Mouse (Mus musculus) neural tube, embryonic 14.5 days (tissue): Measurements from ENCODE around the gene 4930404H24Rik. TPM values are rescaled to one million over a fixed set of nuclear protein-coding genes. Genes with fewer than 3 reads are reported as not detected.

Experiments
- ATAC-seq: fragments of 200-750 bp; cut with Nextera tagmentation; 2 replicates; pipeline ENCODE4 v1.8.0; 2017; ENCODE audit warnings: low read depth, mild to moderate bottlenecking, moderate TSS enrichment, moderate library complexity
- H3K27ac ChIP-seq: fragments of 300-500 bp; sonication (generic); 2 replicates; pipeline ENCODE4 v1.5.1; 2014; ENCODE audit warnings: low read depth, mild to moderate bottlenecking, control low read depth, low read length, moderate library complexity, mixed read lengths
- H3K27me3 ChIP-seq: fragments of 300-500 bp; sonication (generic); 2 replicates; pipeline ENCODE4 v1.6.1; 2014; ENCODE audit warnings: low read length; ENCODE audit not compliant: control insufficient read depth, insufficient read depth
- H3K36me3 ChIP-seq: fragments of 300-500 bp; sonication (generic); 2 replicates; pipeline ENCODE4 v1.6.1; 2014; ENCODE audit warnings: low read length, mixed read lengths; ENCODE audit not compliant: control insufficient read depth, insufficient read depth
- H3K4me1 ChIP-seq: fragments of 300-500 bp; sonication (generic); 2 replicates; pipeline ENCODE4 v1.6.1; 2014; ENCODE audit warnings: low read length; ENCODE audit not compliant: control insufficient read depth, insufficient read depth
- H3K4me2 ChIP-seq: fragments of 300-500 bp; sonication (generic); 2 replicates; pipeline ENCODE4 v1.6.1; 2014; ENCODE audit warnings: mild to moderate bottlenecking, low read depth, low read length, control low read depth
- H3K4me3 ChIP-seq: fragments of 300-500 bp; sonication (generic); 2 replicates; pipeline ENCODE4 v1.5.1; 2014; ENCODE audit warnings: low read depth, low read length, control low read depth, mixed read lengths
- H3K9ac ChIP-seq: fragments of 300-500 bp; sonication (generic); replicated peaks from 2 replicates; pipeline ENCODE4 v1.6.1; 2014; ENCODE audit warnings: low read depth, mild to moderate bottlenecking, control low read depth, low read length, mixed read lengths
- H3K9me3 ChIP-seq: fragments of 300-500 bp; sonication (generic); 2 replicates; pipeline ENCODE4 v1.6.1; 2016; ENCODE audit warnings: low read length; ENCODE audit not compliant: control insufficient read depth
- WGBS: fragments of 180-500 bp; shearing (Covaris S2); extraction: QIAGEN DNeasy Blood & Tissue Kit; methylation state at CpG from one replicate; pipeline ENCODE4 v1.1.7; 2014; 5-methylcytosine and 5-hydroxymethylcytosine counted together
- polyA plus RNA-seq: library from polyadenylated mRNA; unstranded; fragments of >200 nt; fragmentation: Nextera tagmentation; extraction: Ambion mirVana; gene quantifications from 2 replicates; pipeline ENCODE4 v1.2.1, GENCODE M21; 2014

4930404H24Rik gene
- polyA plus RNA-seq, 1 experiment from 2014 or later = not detected

DNA sequence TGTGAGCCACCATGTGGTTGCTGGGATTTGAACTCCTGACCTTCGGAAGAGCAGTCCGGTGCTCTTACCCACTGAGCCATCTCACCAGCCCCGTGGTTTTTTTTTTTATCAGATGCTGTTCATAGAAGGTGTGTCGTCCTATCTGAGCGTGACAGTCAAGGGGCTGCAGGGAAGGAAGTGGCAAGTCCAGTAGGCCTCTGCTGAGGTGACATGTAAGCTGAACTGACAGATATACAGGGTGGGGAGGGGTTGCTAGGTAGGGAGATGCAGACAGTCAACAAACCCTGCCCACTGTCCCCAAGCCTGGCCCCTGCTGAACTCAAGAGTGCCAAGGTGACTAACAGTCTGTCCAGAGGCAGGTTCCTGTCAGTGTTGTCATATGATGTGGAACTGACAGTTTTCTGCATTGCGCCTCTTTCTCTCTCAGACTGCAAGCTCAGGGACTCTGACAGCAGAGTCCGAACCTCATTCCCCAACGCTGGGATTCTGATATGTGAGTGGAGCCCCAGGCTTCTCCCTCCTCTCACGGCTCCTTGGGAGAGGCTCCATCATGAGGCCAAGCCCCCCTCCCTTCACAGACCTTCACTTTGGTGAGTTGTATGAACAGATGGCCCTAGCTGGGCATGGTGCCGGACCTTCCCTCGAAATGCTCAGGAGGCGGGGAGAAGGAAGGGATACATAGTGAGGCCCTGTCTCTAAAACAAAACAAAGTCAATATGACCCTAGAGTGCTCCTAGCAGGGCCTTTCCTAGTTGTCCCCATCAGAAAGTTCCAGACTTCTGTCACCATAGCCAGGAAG lies 38.4 kb upstream of the 4930404H24Rik start:
- Histone ChIP-seq H3K9ac (no peak overlapping the region), H3K27me3 (no peaks in the 10 kb centered on the region), H3K27ac (no peak overlapping the region), H3K36me3 (no peaks in the 10 kb centered on the region), H3K4me1 (peaks cover 13% of the 10 kb centered on the region; the same call in 1 of the 2 replicates), H3K4me2 (no peak overlapping the region), H3K9me3 (no peaks in the 10 kb centered on the region), H3K4me3 (no peak overlapping the region)
- ATAC-seq = no peak
- 75% methylated on average over 12 of the region's 12 CpGs for WGBS

DNA sequence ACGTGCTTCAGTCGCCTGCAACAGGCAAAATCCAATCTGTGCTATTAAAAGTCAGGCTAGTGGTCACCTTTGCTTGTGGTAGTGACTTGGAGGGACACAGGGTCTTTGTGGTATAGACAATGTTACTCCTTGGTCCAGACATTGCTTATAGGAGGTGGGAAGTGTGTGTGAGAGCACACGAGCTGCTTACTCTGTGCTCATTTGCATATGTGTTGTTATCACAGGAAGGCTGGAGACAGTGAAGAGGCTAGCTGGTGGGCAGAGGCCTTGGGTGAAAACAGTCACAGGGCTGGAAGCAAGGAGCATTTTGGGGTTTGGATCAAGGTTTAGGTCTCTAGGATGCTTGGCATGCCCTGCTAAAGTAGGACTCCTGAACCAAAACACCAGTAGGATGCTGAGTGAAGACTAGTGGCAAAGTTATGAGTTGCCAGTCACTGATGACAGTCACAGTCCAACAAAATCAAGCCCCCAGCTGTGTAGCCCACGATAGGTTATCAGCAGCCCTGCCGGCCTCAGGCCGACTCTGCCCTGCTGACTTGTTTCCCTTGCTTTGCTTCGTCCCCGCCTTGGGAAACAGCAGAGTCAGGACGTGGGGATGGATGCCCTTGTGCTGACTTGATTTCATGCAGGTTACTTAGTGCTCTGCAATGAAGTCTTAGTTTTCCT lies 37.6 kb upstream of the 4930404H24Rik start:
- H3K36me3 ChIP-seq = no peaks in the 10 kb centered on the region
- no peak overlapping the region for H3K4me2 ChIP-seq
- no peak overlapping the region for H3K27ac ChIP-seq
- 61% methylated on average over 9 of the region's 9 CpGs for WGBS
- H3K9ac ChIP-seq = no peak overlapping the region
- peaks cover 13% of the 10 kb centered on the region; the same call in 1 of the 2 replicates for H3K4me1 ChIP-seq
- no peaks in the 10 kb centered on the region for H3K9me3 ChIP-seq
- no peak overlapping the region for H3K4me3 ChIP-seq
- no peaks in the 10 kb centered on the region for H3K27me3 ChIP-seq
- ATAC-seq = no peak

DNA sequence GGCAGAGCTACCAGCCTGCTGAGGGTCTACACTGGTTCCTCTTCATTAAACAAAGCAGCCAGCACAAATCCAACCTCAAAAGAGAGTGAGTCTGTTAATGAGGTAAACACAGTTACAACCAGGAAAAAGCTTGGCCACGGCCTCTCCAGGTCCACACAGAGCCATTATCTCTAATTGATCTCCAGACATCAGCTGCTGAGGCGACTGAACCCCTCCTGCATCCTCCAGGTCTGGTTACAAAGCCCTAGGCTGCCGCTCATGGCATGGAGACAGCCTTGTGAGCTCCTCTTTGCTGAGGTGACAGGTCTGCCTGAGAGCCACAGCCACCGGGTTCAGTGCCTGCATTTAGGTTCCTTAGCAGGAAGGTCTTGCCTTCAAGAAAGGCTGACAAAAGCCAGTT lies 35.1 kb upstream of the 4930404H24Rik start:
- H3K9ac ChIP-seq = no peak overlapping the region
- H3K9me3 ChIP-seq = no peaks in the 10 kb centered on the region
- no peak overlapping the region for H3K4me3 ChIP-seq
- no peaks in the 10 kb centered on the region for H3K36me3 ChIP-seq
- ATAC-seq = peak; percentile 33; the same call in 1 of the 2 replicates
- no peaks in the 10 kb centered on the region for H3K27me3 ChIP-seq
- 20% methylated on average over 4 of the region's 4 CpGs for WGBS
- peak overlapping the region; percentile 60 for H3K27ac ChIP-seq
- peaks cover 13% of the 10 kb centered on the region; the same call in 1 of the 2 replicates for H3K4me1 ChIP-seq
- no peak overlapping the region for H3K4me2 ChIP-seq

DNA sequence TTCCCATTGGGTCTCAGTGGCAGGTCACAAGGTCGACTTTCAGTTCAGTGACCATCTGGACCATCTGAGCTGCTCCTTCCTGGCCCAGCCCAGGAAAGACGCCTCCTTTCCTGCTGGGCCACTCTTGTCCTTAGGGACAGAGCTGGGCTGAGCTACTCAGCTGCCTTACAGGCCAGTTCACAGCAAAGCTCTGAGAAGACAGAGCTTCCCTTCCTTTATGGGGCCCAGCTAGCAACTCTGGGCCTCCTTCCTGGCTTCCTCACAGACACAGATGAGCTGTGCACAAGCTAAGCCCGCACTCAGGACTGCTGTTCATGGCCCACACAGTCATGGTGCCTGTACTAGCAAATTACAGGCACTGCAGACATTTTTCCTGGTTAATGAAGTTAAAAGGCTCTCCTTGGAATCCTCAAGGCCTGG lies 34.6 kb upstream of the 4930404H24Rik start:
- H3K4me2 ChIP-seq = no peak overlapping the region
- H3K9ac ChIP-seq = no peak overlapping the region
- H3K9me3 ChIP-seq = no peaks in the 10 kb centered on the region
- ATAC-seq = no peak
- 33% methylated on average over 3 of the region's 3 CpGs for WGBS
- no peak overlapping the region for H3K4me3 ChIP-seq
- no peaks in the 10 kb centered on the region for H3K27me3 ChIP-seq
- H3K36me3 ChIP-seq = no peaks in the 10 kb centered on the region
- H3K4me1 ChIP-seq = peaks cover 13% of the 10 kb centered on the region; the same call in 1 of the 2 replicates
- H3K27ac ChIP-seq = peak overlapping the region; percentile 60

DNA sequence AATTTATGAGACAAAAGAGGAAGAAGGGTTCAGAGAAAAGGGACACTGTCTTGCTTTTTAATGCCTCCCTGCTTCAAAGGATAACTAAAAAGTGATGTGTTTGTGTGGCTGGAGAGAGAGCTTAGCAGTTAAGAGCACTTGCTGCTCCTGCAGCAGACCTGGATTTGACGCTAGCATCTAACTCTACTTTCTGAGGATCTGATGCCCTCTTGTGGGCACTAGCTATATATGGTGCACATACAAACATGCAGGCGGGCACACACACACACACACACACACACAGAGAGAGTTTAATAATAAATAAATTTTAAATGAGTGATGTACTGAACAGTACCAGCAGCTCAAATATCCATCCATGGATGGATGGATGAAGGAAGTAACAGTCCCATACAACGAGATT lies 29.3 kb upstream of the 4930404H24Rik start:
- H3K9ac ChIP-seq = no peak overlapping the region
- 75% methylated on average over 3 of the region's 3 CpGs for WGBS
- no peak overlapping the region for H3K27ac ChIP-seq
- ATAC-seq = no peak
- no peaks in the 10 kb centered on the region for H3K36me3 ChIP-seq
- H3K9me3 ChIP-seq = no peaks in the 10 kb centered on the region
- H3K4me1 ChIP-seq = peaks cover under 1% of the 10 kb centered on the region; the same call in 1 of the 2 replicates
- no peak overlapping the region for H3K4me2 ChIP-seq
- no peaks in the 10 kb centered on the region for H3K27me3 ChIP-seq
- H3K4me3 ChIP-seq = no peak overlapping the region

DNA sequence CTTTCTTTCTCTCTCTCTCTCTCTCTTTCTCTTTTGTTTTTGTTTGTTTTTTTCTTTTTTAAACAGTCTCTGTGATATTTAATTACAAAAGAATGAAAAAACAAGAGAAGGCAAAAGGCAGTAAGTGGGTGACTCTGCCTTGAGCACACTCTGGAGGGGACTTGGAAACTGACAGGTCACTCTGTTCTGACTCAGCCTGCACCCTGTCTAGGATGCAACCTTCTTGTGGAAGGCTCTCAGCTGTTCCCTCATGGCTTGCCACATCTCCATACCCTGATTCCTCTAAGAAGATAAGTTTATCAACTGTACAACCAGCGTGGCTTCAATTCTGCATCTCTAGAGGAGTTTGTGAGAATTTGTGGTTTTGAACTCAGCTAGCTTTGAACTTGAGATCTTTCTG lies 25.2 kb upstream of the 4930404H24Rik start:
- no peaks in the 10 kb centered on the region for H3K27me3 ChIP-seq
- H3K9ac ChIP-seq = no peak overlapping the region
- no peak overlapping the region for H3K4me2 ChIP-seq
- H3K4me1 ChIP-seq = peaks cover 6% of the 10 kb centered on the region; the same call in 1 of the 2 replicates
- H3K36me3 ChIP-seq = no peaks in the 10 kb centered on the region
- 84% methylated on average over 1 of the region's 1 CpGs for WGBS
- H3K27ac ChIP-seq = no peak overlapping the region
- H3K9me3 ChIP-seq = no peaks in the 10 kb centered on the region
- no peak overlapping the region for H3K4me3 ChIP-seq
- ATAC-seq = no peak

DNA sequence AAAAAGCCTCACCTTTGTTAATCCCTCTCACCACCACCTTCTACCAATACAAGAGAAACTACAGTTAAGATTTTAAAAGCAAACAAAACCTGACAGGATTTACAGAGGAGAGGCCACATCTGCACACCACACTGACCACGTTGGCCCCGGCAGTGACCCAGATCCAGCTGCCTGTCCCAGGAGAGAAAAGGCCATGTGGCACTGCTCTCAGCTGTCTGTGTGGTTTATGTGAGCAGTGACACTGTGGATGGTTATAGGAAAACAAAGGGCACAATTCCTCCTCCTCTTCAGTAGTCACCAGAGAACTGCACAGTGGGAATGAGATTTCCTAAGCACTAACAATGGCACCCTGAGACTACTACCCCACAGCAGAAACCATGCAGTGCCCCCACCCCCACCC lies 23.3 kb upstream of the 4930404H24Rik start:
- Histone ChIP-seq H3K36me3 (no peaks in the 10 kb centered on the region), H3K27me3 (no peaks in the 10 kb centered on the region), H3K4me1 (peaks cover 6% of the 10 kb centered on the region; the same call in 1 of the 2 replicates), H3K4me3 (no peak overlapping the region), H3K4me2 (no peak overlapping the region), H3K9ac (no peak overlapping the region), H3K27ac (no peak overlapping the region), H3K9me3 (no peaks in the 10 kb centered on the region)
- ATAC-seq = no peak
- WGBS = 38% methylated on average over 2 of the region's 2 CpGs

DNA sequence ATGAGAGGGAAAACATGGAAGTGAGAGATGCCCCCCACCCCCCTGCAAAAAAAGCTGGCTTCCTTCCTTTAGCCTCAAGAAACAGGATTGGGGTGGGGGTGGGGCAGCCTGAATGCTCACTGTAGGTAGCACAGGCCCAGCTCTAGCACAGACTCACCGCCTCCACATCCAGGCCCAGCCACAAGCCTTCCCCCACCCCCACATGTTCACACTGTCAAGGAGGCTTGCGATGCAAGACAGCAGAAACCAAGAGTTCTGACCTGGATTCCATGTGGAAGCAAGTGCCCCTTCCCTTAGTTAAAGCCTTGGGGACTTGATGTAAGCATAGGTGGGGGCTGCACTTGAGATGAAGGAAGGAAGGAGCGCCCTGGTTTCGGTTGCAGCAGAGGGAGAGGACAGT lies 22.8 kb upstream of the 4930404H24Rik start:
- Histone ChIP-seq H3K4me2 (no peak overlapping the region), H3K9ac (no peak overlapping the region), H3K9me3 (no peaks in the 10 kb centered on the region), H3K36me3 (no peaks in the 10 kb centered on the region), H3K27ac (no peak overlapping the region), H3K4me1 (peaks cover 6% of the 10 kb centered on the region; the same call in 1 of the 2 replicates), H3K4me3 (no peak overlapping the region), H3K27me3 (no peaks in the 10 kb centered on the region)
- ATAC-seq = peak; percentile 49; the same call in 1 of the 2 replicates
- WGBS = 60% methylated on average over 4 of the region's 4 CpGs

DNA sequence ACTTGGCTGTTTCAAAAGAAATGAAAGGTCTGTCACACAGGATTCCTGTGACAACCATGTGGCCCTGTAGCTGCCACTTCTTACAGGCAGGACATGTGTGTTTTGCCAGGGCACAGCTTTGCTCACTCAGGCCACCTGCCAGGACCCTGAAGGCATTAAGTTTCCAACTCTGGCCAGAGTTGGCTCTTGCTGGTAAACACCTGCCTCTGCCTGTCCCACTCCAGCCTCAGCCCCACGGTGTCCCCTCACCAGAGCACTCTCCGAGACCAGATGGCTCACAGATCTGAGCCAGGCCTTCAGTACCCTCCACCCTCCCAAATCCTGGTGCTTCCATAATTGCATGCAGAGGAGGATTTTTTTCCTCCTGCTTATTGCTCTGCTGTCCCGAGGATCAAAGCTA lies 21.6 kb upstream of the 4930404H24Rik start:
- Histone ChIP-seq H3K27ac (no peak overlapping the region), H3K4me2 (no peak overlapping the region), H3K27me3 (no peaks in the 10 kb centered on the region), H3K4me3 (no peak overlapping the region), H3K9me3 (no peaks in the 10 kb centered on the region), H3K4me1 (peaks cover 16% of the 10 kb centered on the region), H3K36me3 (no peaks in the 10 kb centered on the region), H3K9ac (no peak overlapping the region)
- no peak for ATAC-seq
- WGBS = 57% methylated on average over 3 of the region's 3 CpGs
